Mouse (Mus musculus): Measurements from ENCODE around the gene Igflr1.

DNA sequence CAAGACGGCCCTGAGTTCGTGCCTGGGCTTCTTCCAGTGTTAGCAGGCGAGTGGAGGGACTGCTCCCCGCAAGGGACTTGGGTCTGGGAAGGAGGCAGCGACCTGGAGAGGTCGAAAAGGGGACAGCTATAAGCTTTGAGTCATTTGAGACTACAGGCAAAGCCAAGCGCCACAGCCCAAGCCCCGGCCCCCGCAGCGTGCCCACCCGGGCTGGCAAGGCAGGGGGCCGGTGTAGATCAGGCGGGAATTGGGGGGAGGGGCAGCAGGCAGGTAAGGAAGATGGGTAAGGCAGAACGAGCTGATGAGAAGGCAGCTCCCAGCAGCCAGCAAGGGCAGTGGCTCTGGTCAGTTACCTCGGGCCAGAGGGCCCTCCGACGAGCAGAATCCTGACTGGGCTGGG lies 38.8 kb upstream of the Igflr1 start:
- no peak for TF ChIP-seq POLR2A (IDR thresholded peaks at IDR 0.05; ENCODE audit: insufficient read depth, low read depth, low read length)
- no peak for TF ChIP-seq CTCF (IDR thresholded peaks at IDR 0.05; ENCODE audit: insufficient read depth, low read depth, low read length)
